Mouse (Mus musculus) cerebellum, postnatal 36 days (tissue): Measurements from ENCODE around the gene Flot1.
A peak's percentile ranks its signal among the peaks of the same experiment; 100 is the strongest.

Experiments used
- DNase-seq, 2 experiments: peaks; one replicate each; pipeline ENCODE4 v3.0.0; 2021 to 2022; ENCODE audit warnings: mixed read lengths in 2 of 2

Flot1 gene

DNA sequence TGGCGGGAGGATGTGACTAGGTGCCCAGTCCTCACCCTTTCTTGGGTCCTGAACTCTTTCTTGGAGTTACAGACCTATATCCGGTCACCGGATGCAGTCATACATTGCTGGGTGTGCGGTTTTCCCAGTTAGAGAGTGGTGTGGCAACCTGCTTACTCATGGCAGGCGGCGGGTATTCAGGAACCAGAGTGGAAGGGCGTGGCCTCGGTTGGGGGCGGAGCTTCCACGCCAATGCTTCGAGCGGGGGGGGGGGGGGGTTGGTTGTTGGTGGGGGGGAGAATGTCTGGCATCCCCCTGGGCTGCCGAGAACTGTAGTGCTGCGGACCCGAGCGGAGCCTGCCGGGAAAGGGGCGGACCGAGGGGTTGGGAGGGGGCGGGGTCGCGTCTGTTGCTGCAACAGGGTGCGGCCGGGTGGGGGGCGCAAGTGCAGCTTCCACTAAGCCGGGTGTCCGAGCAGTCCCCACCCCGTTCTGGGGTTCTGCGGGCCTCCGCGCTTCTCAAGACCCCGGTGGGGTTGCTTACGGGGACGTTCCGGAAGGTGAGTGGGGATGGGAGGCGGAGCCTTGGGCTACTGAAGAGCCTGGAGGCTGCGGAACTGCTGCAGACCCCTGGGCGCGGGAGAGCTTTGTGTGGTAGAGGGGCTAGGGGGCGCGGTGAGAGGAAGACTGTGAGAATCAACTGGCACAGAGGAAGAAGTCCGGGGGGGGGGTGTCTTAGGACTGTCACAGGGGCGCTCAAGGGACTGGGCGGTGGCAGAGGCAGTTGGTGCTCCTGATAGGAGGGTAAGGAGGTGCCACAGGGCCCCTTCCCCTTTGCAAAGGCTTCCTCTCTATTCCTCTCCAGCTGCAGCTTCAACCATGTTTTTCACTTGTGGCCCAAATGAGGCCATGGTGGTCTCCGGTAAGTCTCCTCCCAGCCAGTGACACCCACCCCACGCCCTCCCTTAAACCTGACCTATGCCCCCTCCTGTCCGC is at the start of gene Flot1:
Flot1 (plus strand) TSS at position 267 of the 974 bp plus-strand sequence.
- DNase-seq, result peak; percentile 75 to 76

DNA sequence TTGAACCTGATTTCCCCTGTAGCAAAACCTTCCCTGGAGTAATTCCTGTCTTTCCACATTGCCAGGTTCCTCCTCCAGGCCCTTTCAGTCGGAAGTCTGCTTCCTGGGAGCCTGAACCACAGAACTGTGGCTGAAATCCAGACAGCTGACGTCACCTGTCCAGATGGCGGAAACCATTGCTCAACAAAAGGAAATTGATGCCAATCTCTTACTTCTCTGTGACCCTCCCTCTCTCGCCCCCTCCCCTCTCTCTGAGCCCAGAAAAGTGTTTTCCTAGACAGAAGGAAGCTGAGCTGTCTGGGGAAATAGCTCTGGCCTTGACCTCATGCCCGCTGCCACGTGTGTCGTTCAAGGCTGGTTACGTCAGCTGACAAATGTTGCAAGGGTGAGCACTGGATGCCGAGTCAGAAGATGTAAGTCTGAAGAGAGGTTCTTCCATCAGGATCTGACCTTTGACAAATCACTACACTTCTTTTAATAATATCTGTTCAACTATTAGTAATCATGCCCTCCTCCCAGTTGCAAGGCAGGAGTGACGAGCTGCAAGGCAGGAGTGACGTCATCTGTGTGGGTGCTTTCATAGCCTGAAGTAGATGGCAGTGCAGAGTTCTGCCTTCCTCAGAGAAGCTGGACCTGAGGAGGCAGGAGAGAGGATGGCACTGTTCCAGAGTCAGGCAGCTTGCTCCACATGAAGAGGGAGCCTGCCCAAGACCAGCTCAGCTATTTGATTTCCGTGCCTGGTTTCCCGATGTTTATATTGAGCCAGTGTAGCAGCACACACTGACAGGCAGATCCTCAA is 46.0 kb upstream of the Flot1 start:
- peak; percentile 86 to 88 for DNase-seq

DNA sequence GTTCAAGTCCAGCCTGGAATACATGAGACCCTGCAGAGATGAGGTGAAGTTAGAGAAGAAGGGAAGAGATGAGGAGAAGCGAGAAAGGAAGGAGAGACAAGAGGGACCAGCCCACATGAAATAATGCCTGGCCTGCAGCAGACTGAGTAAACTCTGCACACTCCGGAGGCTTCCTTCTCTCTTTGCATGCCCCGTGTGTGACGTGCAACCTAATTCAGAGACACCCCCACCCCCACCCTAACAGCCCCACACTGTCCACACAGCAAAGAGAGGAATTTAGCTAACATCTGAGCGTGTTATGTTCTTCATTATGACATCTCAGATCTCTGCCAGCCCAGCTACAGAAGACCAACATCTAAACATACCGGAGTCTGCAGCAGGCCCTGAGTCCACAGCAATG is 44.1 kb upstream of the Flot1 start:
- DNase-seq, result no peak

DNA sequence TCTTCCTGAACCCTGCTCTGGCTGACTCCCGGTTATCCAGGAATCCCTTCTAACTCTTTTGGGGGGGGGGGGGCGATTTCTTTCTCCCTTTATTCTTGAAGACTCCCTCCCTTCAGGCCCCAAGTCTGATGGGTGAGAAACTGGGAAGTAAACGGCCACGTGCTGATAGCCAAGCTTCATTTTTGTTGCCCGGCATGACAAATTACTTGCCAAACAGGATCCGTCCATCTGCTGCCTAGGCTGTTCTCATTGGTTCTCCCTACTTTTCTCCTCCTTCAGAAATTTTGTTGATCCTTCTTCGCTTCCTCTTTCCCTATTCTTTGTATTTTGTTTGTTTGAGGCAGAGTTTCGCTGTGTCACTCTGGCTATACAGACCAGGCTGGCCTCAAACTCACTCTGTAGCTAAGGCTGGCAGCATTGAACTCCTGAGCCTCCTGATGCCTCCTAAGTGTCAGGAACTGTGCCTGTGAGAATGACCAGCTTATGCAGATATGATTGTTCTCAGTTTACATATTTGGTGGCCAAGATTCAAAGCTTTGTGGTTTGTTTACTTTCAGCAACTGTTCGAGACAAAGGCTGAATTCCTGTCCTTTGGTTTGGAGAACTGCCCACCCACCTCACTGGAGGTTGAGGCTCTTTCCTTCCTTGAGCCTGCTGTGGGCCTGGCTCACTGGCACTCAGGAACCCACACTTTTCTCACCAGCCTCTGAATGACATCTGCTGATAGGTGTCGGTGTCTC is 43.4 kb upstream of the Flot1 start:
- no peak for DNase-seq

DNA sequence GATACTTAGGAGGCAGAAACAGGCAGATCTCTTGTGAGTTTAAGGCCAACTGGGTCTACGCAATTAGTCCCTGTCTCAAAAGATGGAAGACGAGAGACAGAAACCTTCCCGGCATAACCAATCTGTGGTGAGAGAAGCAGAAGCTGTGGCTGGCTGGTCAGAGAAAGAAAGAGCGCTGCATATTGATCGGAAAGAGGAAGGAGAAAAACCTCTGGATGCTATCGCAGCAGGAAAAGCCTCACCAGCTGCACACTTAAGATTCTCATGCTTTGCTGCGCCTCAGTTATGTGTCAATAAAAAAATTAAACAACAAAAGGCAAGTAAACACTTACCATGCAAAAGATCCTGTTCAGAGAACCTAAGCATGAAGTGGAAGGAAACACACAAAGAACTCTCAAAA is 42.7 kb upstream of the Flot1 start:
- DNase-seq, result no peak

DNA sequence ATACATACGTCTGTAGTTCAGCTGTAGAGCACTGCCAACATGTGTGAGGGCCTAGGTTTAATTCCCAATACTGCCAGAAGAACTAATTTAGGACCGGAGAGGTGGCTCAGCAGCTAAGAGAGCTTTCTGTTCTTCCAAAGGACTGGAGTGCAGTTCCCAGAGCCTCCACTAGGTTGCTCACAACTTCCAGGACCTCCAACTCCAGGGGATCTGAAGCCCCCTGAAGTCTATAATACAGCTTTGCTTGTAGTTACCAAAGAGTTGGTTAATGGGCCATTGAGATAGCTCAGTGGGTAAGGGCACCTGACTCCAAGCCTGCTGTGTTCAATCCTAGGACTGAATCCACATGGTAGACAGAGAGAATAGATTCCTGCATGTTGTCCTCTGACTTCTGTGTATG is 40.6 kb upstream of the Flot1 start:
- no peak for DNase-seq

DNA sequence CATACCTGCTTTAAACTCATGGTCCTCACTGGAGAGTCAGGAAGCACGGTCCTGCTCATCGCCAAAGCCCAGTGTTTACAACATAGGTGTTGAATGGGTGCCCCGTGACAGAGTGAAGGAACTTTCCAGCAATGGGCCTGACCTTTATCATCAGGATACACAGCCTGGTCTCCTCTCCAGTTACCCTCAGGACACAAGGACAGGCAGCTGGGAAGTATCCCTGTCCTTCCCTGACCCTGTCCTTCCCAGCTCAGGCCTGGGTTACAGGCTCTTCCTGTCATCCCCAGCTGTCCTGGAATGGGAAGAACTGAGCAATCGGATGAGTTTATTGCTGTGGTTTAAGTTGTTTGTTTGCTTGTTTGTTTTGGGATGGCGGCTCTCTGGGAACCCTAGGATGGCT is 40.1 kb upstream of the Flot1 start:
- no peak for DNase-seq

DNA sequence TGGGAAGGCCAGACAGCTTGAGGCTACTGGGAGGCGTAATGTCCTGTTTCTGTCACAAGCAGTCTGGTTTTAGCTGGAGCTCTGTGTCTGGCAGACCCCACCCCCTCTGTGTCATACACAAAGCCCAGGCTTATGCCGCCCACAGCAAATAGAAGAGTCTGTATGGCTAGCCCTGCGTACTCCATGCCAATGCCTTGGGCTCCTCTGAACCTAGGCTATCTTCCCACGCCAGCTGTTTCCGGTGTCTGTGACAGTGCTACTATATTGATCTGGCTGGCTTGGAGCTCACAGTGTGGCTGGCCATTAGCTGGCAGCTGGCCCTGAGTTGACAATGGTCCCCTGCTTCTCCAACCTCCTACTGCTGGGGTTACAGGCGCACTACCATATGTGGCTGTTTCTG is 39.1 kb upstream of the Flot1 start:
- no peak for DNase-seq

DNA sequence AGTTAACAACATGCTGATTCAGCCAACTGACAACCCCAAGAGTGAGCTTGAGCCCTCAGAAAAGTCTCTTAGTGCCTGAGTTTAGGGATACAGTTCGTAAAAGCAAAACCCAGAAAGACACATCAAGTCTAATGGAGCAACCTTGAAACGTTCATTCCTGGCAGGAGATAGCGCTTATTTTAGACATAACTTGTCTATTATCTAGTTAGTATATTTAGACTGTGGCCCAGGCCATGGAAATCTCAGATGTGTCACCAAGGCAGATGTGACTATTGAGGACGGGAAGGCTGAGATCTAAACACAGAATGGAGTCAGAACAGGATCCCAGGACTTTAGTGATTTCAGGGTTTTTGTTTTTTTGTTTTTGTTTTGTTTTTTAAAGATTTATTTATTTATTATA is 37.9 kb upstream of the Flot1 start:
- no peak for DNase-seq

DNA sequence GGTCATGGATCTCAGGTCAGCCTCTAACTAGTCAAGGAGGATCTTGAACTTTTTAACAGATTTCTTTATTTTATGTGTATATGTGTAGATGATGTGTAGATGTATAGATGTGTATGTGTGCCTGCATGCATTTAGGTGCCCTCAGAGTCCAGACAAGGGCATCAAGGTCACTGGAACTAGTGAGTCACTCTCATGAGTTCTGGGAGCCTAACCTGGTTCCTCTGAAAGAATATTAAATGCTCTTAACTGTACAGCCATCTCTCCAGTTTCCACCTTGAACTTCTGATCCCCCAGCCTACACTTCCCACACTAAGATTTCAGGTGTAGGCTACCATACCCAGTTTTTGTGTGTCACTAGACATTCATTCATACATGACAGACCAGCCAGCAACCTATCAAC is 35.5 kb upstream of the Flot1 start:
- no peak for DNase-seq

DNA sequence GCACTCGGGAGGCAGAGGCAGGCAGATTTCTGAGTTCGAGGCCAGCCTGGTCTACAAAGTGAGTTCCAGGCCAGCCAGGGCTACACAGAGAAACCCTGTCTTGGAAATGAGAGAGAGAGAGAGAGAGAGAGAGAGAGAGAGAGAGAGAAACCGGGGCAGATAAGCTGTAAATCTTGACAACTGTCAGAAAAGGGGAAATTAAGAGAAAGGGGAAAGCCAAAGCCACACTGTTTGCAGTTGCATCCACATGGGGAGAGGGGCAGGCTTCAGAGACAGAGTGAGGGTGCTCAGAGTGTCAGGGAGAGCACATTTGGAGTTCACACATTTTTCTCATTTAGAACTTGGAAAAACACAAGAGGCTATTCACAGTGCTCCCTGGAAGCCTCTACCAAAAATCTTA is 35.0 kb upstream of the Flot1 start:
- DNase-seq, result no peak

DNA sequence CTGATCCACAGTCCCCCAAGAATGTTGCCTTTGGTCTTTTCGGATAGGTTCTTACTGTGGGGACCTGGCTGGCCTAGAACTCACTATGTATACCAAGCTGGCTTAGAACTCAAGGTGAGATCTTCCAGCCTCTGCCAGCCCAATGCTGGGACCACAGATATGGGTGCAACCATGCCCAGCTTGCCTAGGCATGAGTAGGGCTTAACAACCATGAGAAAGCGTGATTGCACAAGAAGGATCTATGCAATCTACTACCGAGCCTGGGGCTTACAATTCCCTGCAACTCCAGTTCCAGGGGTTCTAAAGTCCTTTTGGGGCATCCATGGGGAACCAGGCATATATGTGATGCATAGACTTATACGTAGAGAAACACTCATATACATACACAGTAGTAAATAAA is 32.1 kb upstream of the Flot1 start:
- DNase-seq, result no peak

DNA sequence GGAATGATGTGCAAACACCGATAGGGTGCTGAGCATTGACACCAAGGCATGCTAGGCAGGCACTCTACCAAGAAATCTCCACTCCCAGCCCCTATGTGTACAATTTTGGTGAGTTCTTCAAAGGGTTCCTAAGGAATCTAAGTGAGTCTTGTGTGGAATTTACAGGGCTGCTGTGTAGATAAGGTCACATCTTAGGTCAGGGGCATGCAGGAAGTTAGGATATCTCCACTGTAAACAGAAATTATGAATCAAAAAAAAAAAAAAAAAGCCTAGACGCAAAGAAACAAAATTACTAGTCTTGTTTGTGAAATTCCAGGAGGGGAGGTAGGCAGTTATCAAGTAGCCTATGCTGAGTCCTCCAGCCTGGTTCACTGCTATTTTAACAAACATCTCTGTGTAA is 30.2 kb upstream of the Flot1 start:
- DNase-seq, result no peak

DNA sequence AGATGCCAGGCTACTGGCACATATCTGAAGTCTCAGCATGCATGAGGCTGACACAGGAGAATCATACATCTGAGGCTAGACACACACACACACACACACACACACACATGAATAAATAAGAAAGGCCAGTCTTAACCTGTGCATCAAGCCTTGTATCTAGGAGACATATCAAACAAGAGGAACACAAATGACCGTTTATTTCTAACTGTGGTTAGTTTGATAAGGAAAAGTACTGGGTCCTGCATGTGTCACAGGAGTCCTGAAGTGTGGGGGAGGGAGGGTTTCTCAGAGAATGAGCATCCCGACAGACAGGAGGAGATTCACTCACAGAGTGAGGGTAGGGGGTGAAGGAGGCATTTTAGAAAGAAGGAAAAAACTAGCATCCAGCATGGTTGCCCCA is 27.9 kb upstream of the Flot1 start:
- DNase-seq, result no peak

DNA sequence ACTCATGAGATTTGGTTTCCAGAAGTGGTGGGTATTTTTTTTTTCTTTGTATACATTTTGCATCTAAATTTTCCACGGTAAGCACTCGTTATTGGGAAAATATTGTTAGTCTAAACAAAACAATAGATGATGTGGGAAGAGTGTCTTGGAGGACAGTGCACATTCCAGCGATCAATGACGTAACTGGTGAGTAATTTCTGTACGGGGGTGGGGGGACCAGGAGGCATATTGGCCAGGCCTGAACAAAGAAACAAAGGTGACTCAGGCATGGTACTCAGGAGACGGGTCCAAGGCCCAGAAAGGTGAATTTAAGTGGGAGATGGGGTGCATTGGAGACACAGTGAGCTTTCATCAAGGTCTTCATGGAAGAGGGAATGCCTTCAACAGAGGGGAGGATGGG is 27.4 kb upstream of the Flot1 start:
- DNase-seq, result no peak

DNA sequence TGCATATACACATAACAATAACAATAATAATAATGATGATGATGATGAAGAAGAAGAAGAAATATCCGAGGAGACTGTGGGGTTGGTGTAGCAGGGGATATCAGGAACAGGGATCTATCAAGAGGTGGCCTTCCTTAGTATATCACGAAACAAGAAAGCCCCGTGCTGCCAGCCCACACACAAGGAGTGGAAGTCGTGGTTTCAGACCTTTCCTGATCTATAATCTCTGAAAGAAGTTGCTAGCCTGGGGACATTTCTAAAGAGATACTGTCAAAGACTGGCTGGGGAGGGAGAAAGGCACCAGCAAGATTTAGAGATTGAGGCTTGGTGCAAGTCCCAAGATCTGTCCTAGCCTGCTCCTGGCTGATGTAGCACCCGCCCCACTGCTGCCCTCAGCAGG is 26.2 kb upstream of the Flot1 start:
- DNase-seq, result no peak

DNA sequence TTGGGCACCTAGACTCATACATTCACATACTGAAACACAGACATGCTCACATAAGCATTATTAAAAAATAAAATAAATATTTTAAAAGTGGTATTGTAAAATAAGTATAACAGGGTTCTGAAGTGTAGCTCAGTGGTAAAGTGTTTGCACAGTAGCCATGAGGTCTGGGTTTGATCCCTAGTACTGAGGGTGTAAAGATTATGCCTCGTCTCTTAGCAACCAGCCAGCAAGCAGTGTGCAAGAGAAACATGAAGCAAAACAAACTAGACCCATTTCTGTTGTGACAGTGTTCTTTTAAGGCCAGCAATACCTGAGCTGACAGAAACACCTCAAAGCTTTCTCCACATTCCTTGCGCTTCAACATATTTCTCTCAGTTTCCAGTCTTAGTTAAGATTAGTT is 22.1 kb upstream of the Flot1 start:
- no peak for DNase-seq

DNA sequence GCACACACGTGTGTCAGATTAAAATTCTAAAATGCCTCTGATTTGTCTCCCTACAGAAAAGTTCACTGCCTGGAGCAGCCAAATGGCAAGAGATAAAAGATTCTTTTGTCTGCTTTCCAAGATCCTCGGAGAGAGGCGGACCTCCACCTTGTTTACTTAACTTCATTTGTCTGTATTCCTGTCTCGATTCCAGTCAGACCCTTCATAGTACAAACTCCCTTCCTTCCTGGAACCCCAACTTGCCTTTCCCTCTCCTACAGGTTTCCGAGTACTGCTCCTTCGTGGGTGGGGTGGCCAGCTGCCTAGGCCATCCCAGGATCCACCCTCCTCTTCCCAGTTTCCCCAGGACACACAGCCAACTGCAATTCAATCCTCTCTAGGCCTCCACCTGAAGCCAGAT is 20.0 kb upstream of the Flot1 start:
- no peak for DNase-seq

DNA sequence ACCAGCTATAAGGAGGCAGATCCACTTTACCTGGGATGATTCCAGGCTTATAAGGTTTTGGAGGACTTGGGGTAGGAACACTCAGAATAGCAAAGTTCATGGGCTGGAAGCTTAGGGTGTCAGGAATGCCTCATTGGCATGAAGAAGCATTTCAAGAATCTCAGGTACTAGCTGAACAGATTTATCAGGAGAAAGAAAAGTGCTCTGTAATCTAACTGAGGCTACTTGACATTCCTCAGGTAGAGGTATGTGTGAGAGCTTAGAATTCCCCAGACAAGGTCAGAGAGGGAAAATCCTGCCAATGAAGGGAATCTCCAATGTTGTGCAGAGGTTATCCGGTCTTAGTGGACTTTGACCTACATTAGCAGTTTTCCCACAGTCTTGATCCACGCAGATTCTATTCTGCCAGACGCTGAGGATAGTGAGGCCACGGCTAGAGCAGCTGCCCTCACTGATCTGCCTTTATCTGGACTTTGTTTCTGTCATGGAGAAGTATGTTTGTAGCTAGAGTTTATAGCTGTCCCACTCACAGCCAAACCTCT is 19.1 kb upstream of the Flot1 start:
- no peak for DNase-seq

DNA sequence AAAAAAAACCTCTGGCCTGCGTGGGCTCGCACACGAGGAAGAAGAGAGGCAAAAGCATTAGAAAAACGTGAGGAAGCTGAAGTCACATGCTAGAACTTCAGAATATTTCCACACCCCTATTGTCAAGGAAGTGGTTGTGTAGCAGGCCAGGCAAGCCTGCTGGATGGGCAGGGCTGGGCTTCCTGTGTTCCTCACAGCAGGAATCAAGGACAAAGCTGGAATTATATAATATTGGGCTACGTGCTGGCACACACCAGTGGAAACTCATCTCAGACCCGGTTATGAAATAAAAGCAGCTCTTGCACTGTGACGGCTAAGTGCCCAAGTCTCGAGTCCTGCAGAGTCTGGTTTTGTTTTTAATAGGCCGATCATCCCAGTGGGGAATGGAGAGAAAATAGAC is 15.0 kb upstream of the Flot1 start:
- DNase-seq, result no peak

DNA sequence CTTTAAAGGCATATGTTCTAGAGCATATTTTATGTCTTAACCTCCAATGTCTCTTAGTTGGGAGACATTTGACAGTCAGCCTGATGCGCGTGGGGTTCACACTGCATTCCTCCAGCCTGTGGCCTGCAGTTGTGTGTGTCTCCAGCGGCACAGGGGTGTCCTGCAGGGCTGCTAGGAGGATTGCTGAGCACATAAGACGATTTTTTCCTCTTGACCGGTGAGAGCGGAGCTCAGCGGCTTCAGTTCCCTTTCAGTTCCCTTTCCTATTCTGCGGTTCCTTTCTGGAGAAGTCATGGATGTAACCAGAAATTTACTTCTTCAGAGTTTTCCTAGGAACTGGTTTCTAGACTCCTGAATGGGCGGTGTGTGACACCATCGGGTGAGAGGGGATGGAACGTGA is 13.6 kb upstream of the Flot1 start:
- DNase-seq, result no peak

DNA sequence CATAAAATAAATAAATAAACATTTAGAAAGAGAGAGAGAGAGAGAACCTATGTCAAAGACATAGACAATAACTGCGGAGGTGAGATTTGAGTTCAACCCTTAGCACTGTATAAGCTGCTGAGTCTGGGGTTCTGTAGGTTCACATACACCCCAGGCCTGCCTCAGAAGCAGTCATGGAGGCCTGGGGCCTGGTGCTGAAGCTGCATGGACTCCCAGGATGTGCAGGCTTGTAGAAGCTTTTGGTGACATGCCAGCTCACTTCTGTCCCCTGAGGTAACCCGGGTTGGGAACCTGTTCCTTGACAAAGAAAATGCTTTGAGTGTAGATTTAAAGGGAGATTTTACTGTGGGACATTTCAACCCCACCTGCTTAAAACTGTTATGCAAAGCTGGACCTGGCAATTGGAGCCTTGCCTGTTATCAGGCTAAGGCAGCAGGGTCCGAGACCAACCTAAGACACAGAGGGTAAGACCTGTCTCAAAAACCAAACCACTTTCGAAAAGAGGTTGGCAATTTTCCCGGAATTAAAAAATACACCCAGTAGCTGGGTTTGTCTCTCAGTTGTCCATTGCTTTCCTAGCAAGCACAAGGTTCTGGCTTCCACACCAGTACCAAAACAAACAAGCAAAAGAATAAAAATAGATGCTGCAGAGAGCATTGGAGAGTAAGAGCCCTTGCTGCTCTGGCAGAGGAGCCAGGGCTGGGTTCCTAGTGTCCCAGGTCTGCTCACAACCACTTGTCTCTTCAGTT is 12.0 kb upstream of the Flot1 start:
- no peak for DNase-seq
